Mouse (Mus musculus) brown adipose tissue, adult 24 weeks (tissue): ENCODE data around the gene Gcnt1. TPM values are rescaled to one million over a fixed set of nuclear protein-coding genes. Genes with fewer than 3 reads are reported as not detected.
A peak's percentile ranks its signal among the peaks of the same experiment; 100 is the strongest.

Source experiments
- H3K27ac ChIP-seq: fragments of 200-500 bp; replicated peaks from 2 replicates; pipeline ENCODE4 v1.5.1; 2012; ENCODE audit warnings: low read depth, mild to moderate bottlenecking, low read length
- H3K4me1 ChIP-seq: fragments of 200-500 bp; 2 replicates; pipeline ENCODE4 v1.6.1; 2012; ENCODE audit warnings: low read length, mixed read lengths; ENCODE audit not compliant: control insufficient read depth, insufficient read depth, insufficient read length
- H3K4me3 ChIP-seq: fragments of 200-500 bp; 2 replicates; pipeline ENCODE4 v1.5.1; 2012; ENCODE audit warnings: low read depth, mild to moderate bottlenecking, low read length, moderate library complexity; ENCODE audit not compliant: insufficient read depth
- polyA plus RNA-seq: library from polyadenylated mRNA; stranded (reverse); fragments of >200 nt; gene quantifications from 2 replicates; pipeline ENCODE4 v1.2.4, GENCODE M21; 2012; ENCODE audit not compliant: missing spikeins, insufficient read depth, insufficient read length

The Gcnt1 gene
- polyA plus RNA-seq, 1 experiment, result 0.83 TPM

GRCm38 (mm10) chr19:17355361-17355760 lies 17.3 kb downstream of the Gcnt1 start:
- no peak overlapping the region for H3K27ac ChIP-seq
- H3K4me3 ChIP-seq, result peak overlapping the region; percentile 55

GRCm38 (mm10) chr19:17354797-17355196 lies 17.8 kb downstream of the Gcnt1 start:
- no peaks in the 10 kb centered on the region for H3K4me1 ChIP-seq
- no peak overlapping the region for H3K27ac ChIP-seq
- H3K4me3 ChIP-seq, result peak overlapping the region; percentile 35

More at GRCm38 (mm10) chr19:17355361-17355760, 17.3 kb downstream of the Gcnt1 start:
- H3K4me1 ChIP-seq, result no peaks in the 10 kb centered on the region

- Histone ChIP-seq H3K4me1 (no peaks in the 10 kb centered on the region), H3K27ac (no peak overlapping the region), H3K4me3 (no peak overlapping the region)
Measured at GRCm38 (mm10) chr19:17354362-17354761, 18.3 kb downstream of the Gcnt1 start.

GRCm38 (mm10) chr19:17353727-17354126 lies 18.9 kb downstream of the Gcnt1 start:
- H3K27ac ChIP-seq, result no peak overlapping the region

GRCm38 (mm10) chr19:17347852-17348251 lies 24.8 kb downstream of the Gcnt1 start:
- no peak overlapping the region for H3K4me3 ChIP-seq
- no peak overlapping the region for H3K27ac ChIP-seq
- no peaks in the 10 kb centered on the region for H3K4me1 ChIP-seq

More at GRCm38 (mm10) chr19:17353727-17354126, 18.9 kb downstream of the Gcnt1 start:
- Histone ChIP-seq H3K4me1 (no peaks in the 10 kb centered on the region), H3K4me3 (no peak overlapping the region)

- H3K4me3 ChIP-seq, result no peak overlapping the region
- H3K27ac ChIP-seq, result no peak overlapping the region
- H3K4me1 ChIP-seq, result no peaks in the 10 kb centered on the region
Measured at GRCm38 (mm10) chr19:17346716-17347474, 25.7 kb downstream of the Gcnt1 start.

- Histone ChIP-seq H3K27ac (no peak overlapping the region), H3K4me1 (no peaks in the 10 kb centered on the region), H3K4me3 (no peak overlapping the region)
Measured at GRCm38 (mm10) chr19:17344881-17345280, 27.8 kb downstream of the Gcnt1 start.

- no peak overlapping the region for H3K4me3 ChIP-seq
- no peak overlapping the region for H3K27ac ChIP-seq
- no peaks in the 10 kb centered on the region for H3K4me1 ChIP-seq
Measured at GRCm38 (mm10) chr19:17339563-17339962, 33.1 kb downstream of the Gcnt1 start.

- no peaks in the 10 kb centered on the region for H3K4me1 ChIP-seq
Measured at GRCm38 (mm10) chr19:17337057-17337679, 35.5 kb downstream of the Gcnt1 start.

GRCm38 (mm10) chr19:17336646-17337045 lies 36.0 kb downstream of the Gcnt1 start:
- Histone ChIP-seq H3K4me1 (no peaks in the 10 kb centered on the region), H3K27ac (no peak overlapping the region), H3K4me3 (no peak overlapping the region)

More at GRCm38 (mm10) chr19:17337057-17337679, 35.5 kb downstream of the Gcnt1 start:
- Histone ChIP-seq H3K4me3 (no peak overlapping the region), H3K27ac (no peak overlapping the region)

- Histone ChIP-seq H3K4me3 (no peak overlapping the region), H3K4me1 (no peaks in the 10 kb centered on the region), H3K27ac (peak overlapping the region; percentile 43; the same call in 1 of the 2 replicates)
Measured at GRCm38 (mm10) chr19:17334644-17335333, 37.9 kb downstream of the Gcnt1 start.

GRCm38 (mm10) chr19:17333043-17333442 lies 39.6 kb downstream of the Gcnt1 start:
- Histone ChIP-seq H3K4me1 (no peaks in the 10 kb centered on the region), H3K27ac (no peak overlapping the region)

GRCm38 (mm10) chr19:17328916-17329315 lies 43.7 kb downstream of the Gcnt1 start:
- H3K27ac ChIP-seq, result no peak overlapping the region
- no peaks in the 10 kb centered on the region for H3K4me1 ChIP-seq
- H3K4me3 ChIP-seq, result no peak overlapping the region

More at GRCm38 (mm10) chr19:17333043-17333442, 39.6 kb downstream of the Gcnt1 start:
- no peak overlapping the region for H3K4me3 ChIP-seq

GRCm38 (mm10) chr19:17327881-17328404 lies 44.7 kb downstream of the Gcnt1 start:
- no peak overlapping the region for H3K4me3 ChIP-seq
- no peak overlapping the region for H3K27ac ChIP-seq
- no peaks in the 10 kb centered on the region for H3K4me1 ChIP-seq

GRCm38 (mm10) chr19:17323689-17324241 lies 48.9 kb downstream of the Gcnt1 start:
- H3K4me3 ChIP-seq, result no peak overlapping the region
- no peak overlapping the region for H3K27ac ChIP-seq
- no peaks in the 10 kb centered on the region for H3K4me1 ChIP-seq
